Mouse (Mus musculus) erythroblast, adult 5-6 weeks (primary cell): ENCODE measurements around the gene Dnaaf5. TPM values are rescaled to one million over a fixed set of nuclear protein-coding genes. Genes with fewer than 3 reads are reported as not detected.

Source experiments
- ATAC-seq: replicated peaks from 2 replicates; pipeline ENCODE4 v1.8.0; 2016; ENCODE audit warnings: moderate number of reproducible peaks, mild to moderate bottlenecking, moderate TSS enrichment, inconsistent platforms; ENCODE audit not compliant: poor library complexity, low FRiP score, severe bottlenecking
- total RNA-seq, 2 experiments: library from RNA; stranded (forward) in 1 of 2; stranded (reverse) in 1 of 2; fragments of 150-400 nt in 1 of 2; fragments of 200-764, 138-1000 nt in 1 of 2; gene quantifications; 2 replicates each; pipeline versions ENCODE4 v1.2.3 to v1.2.4; 2015 to 2017; ENCODE audit warnings: low replicate concordance in 2 of 2

Dnaaf5 gene
- total RNA-seq, 2 experiments from 2014 or later: 1.5 to 2.8 TPM

DNA sequence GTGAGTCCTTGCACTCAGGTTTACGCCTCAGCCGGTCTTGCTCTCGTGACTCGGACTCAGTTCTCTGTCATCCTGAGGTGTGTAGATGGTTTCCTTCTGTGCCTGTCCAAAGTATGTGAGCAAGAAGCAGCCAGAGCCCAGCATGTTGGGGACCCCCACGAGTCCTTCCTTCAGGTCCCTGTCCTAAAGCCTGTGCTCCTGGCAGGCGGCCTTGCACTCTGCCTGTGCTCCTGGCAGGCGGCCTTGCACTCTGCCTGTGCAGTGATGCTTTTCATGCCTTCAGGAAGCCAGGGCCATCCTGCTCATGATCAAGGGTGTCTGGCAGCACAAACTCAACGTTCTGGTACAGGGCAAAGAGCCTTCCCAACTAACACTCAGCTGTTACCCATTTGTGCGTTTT lies 33.6 kb downstream of the Dnaaf5 start:
- no peak for ATAC-seq

DNA sequence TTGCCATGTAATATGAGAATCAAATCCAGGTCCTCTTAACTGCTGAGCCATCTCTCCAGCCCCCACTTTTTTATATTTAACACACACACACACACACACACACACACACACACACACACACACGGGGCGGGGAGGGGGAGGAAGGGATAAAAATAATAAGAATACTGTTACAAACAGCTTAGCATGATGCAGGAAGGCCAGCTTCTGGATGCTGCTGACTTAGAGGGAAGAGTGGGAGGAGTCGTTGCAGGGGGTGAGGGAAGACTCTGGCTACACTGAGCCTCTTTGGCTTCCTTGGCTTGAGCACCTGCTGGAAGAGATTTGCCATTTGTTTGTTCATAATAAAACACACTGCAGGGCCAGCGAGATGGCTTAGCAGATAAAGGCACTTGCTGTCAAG lies 34.9 kb downstream of the Dnaaf5 start:
- no peak for ATAC-seq

DNA sequence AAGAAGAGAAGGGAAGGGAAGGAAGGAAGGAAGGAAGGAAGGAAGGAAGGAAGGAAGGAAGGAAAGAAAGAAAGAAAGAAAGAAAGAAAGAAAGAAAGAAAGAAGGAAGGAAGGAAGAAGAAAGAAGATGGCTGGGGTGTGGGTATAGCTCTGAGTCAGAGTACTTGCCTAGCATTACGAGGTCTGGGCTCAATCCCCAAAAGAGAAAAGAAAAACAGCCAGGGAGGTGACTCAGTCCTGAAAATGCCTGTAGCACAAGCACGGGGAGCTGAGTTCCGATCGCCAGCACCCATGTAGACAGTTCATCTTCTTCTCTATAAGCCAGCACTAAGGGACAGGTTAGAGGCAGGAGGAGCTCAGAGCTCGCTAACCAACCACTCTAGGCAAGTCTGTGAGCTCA lies 39.7 kb downstream of the Dnaaf5 start:
- no peak for ATAC-seq

DNA sequence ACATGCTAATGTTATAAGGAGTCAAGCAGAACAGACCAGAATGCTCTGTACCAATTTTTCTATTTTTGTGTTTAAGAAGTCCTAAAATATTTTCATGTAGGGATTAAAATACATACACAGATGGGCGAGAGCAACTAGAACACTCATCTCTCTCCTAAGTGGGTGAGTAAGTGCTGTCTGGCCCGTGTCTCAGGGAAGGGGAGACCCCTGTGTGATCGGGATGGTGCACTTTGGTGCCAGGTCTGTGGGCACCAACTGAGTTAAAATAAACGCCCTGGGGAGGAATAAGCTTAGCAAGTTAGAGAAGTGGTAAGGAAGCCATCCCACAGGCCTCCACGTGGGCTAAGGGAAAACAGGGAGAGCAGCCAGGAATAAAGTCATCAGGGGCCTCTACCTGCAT lies 40.9 kb downstream of the Dnaaf5 start:
- ATAC-seq: no peak

DNA sequence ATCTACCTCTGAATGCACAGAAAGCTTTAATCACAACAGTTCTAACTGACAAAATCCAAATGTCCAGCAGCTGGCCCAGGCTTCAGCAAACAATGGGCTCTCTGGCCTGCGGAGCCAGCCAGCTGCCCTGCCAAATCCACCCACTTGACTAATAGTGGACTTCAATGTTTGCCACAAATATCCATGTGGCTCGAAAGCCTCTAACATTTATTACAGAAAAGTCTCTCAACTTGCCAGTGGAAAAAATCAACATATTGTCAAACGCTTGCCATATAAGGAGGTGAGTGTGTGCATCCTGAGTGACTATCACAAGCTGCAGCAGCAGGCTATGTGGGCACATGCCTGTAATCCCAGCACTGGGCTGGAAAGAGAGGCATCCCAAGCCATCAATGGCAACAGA lies 48.8 kb downstream of the Dnaaf5 start:
- no peak for ATAC-seq

DNA sequence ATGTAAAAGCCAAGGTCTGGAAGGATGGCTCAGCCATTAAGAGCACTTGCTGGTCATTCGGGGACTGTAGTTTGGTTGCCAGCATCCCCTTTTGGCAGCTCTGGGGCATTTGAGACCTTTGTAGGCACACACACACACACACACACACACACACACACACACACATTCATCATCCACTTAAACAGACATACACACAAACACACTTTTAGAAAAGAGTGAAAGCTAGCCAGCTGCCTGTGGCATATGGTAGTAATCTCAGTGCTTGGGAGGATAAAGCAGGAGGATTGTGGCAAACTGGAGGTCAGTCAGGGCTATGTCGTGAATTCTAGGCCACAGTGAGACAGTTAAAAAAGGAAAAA lies 49.6 kb downstream of the Dnaaf5 start:
- ATAC-seq: no peak

DNA sequence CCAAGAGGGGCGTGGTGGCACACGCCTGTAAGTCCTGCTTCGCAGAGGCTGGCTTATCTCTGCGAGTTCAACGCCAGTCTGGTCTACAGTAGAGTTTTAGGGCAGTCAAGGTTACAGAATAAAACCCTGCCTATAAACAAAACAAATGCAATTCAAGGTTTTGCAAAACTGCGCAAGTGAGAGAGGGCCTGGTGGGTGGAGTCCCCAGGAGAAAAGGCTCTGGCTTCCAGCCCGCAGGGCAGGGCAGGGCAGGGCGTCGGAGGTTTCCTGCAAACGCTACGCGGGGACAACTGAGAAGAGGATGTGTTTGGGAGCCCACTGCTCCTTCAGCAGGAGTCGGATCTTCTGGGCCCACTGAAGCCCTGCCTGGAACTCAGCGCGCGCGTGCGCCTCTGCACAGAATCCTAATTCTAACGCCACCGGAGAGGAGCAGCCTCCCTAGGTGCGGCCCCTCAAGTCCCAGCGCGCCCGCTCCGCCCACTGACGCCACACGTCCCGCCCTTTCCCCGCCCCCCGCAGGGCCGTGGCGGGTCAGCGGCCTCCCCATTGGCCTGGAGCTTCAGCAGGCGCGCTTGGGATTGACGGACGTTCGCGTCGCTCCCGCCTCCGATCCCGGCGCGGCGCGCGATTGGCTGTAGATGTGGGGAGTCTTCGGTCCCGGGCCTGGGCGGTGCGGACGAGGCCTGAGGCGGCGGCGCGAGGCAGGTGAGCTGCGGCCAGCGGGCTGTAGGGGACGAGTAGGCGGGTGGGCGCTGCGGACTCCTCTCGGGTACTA lies 50.2 kb downstream of the Dnaaf5 start, which contains the start of gene Sun1:
Gene Sun1, plus strand, starts transcription at position 643 of the 775 bp plus-strand sequence.
- peak; percentile 81 for ATAC-seq

DNA sequence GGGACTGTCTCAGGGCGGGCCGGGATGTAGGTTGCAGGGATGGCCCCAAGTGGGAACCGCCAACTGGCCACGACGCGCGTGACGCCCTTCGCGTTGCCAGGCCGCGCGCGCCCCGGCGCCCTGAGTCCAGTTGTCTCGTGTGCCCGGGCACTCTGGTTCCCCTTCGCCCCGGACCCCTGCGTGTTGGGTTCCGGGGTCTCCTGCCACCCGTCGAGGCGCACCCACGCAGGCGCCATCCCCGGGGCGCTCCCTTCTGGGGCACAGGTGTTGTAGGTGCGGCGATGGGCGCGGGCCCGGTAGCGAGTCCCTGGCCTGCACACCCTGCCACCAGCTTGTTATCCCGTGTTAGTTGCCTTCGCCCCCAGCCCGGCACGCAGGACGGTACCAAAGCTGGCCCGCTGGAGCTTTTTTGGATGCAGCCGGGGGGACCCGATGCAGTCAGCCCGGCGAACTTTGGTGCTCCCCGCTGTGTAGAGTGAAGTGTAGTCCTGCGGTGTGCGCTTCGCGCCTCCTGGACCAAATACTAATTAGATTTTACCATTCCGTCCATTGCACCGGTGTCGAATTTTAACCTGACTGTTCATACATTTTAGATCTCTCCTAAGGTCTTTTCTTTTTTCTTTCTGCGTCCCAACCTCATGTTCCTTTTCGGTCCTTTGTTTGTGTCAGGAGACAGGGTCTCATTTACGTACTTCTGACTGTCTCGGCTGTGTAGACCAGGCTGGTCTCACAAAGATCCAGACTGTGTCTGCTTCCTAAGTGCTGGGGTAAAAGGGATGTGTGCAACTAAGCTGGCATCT lies 50.9 kb downstream of the Dnaaf5 start:
- no peak for ATAC-seq

DNA sequence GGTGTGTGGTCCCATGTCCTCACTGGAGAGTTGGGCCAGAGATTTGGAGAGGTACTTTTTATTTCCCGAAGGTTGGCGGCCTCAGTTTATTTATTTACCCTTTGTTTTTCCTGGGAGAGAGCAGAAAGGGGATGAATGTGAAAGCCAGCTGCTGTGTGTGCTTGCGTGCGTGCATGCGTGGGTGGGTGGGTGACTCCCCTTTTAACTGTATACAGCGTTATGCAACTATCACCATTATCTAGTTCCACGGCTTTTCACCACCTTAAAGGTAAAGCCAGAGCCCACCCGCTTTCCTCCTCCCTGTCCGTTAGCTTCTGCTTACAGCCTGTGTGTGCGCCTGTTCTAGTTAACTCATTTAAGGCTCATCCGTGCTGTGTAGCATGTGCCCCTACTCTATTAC lies 52.1 kb downstream of the Dnaaf5 start:
- no peak for ATAC-seq

DNA sequence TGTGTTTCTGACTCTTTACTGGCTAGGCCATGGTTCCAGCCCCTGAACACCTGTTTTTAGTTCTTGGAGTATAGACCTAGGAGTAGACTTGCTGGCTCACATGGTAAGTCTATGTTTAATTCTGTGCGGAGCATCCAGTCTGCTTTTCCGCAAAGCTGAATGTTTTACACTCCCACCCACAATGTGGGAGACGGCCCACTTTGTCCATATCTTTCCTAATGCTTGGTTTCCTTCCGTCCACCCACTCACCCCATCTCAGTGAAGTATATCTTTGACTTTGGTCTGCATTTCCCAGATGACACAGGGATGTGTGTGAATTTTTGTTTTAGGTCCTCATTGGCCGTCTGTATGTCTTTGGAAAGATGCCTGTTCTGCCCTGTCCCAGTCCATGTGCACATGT lies 53.3 kb downstream of the Dnaaf5 start:
- no peak for ATAC-seq

DNA sequence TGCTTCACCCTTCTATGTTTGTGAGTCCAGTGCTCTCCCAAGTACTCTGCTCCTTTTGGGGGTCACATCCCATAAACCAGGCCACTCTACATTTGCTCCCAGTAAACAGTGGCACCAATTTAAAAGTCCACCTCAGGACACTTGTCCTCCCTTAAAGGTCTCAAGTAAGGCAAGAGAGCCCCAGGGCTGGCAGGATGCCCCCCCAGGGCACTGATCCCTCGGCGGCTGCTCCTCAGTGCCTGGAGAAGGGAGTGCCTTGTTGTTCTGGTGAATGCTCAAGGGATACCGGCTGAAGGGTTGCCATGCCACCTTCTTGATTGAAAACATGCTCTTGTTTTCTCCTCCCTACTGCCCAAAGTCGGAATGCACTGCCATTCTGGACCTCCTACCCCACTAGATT lies 56.1 kb downstream of the Dnaaf5 start:
- ATAC-seq: no peak

DNA sequence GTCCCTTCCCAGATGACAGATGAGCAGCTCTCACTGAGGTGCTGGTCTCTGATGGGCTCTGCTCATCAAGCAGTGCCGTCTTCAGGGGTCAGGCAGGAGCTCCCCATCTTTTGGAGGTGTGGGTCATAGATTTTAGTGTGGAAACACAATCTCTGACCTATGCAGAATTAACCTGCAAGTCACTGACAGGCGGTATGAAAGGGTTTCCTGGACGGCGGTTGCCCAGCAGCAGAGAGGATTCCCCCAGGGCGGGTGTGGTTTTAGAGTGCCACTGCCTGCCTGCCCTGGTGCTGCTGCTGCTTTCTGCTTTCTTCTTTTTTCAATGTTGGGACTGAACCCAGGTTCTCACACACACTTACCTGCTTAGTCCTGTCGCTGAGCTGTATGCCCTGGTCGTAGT lies 56.5 kb downstream of the Dnaaf5 start:
- peak; percentile 54; the same call in 1 of the 2 replicates for ATAC-seq

DNA sequence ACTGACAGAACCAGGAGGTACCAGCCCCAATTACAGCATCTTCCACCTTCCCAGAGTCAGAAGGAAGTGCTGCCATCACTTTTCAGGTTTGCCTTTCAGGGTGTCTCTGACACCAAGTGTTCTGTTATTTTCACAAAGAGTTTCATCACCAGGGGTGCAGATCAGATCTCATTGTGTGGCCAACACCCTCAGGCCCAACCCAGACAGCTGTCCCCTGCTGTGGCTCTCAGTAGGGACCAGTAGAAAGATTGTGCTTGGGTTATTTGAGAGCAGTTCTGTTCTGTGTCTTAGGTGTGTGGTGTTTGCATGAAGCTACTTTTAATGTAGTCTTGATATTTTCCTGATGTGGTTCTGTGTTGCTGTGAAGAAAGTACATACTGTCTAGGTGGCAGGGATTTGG lies 58.2 kb downstream of the Dnaaf5 start:
- no peak for ATAC-seq

DNA sequence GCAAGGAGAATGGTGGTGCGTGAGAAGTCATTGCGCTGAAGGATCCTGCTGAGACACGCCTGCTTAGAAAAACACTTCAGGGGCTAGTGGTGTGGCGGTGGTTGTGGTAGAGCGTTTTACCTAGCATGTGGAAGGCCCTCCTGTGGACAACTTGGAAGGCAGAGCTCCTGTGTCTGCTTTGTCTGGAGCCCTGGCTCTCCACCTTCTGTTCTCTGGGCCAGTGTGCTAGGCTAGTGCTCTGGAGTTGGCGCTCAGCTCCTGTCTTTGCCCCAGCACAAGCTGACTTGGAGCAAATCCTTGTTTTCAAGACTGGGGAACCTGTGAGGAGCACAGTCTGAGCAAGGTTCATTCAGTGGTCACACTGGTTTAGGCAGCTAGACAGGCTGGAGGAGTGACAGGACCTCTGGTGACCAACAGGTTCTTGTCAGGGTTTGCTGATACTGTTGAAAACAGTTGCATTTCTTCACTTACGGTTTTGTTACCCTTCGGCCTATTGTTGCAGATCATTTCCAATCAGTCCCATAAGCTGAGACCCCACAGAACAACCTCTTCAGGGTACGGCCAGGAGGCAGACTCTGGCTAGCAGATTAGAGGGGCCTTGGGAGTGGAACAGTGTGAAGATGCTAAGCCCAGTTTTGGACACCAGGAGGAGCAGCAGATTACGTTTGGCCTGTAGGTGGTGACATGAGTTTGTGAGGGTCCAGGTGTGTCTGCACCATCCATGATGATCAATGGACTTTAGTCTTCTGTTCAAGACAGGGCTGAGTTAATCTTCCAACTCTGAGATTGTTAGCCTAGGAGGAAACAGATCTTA lies 59.1 kb downstream of the Dnaaf5 start:
- 0 out of 2 replicates have a peak, but pooled peaks have one; percentile 48 for ATAC-seq

DNA sequence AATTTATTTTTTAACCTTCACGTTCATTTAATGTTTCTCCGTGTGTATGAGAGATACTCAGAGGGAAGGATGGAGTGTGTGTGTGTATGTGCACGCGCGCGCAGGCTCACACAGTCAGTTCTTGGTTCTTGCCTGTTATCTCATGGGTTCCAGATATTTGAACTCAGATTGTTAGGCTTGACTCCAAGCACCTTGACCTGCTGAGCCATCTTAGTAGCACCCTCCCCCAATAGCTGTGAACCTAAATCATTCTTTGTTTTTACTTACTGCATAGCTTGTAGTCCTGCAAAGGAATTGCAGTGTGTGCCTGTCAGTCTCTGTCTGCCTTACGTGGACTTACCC lies 59.6 kb downstream of the Dnaaf5 start:
- ATAC-seq: no peak

DNA sequence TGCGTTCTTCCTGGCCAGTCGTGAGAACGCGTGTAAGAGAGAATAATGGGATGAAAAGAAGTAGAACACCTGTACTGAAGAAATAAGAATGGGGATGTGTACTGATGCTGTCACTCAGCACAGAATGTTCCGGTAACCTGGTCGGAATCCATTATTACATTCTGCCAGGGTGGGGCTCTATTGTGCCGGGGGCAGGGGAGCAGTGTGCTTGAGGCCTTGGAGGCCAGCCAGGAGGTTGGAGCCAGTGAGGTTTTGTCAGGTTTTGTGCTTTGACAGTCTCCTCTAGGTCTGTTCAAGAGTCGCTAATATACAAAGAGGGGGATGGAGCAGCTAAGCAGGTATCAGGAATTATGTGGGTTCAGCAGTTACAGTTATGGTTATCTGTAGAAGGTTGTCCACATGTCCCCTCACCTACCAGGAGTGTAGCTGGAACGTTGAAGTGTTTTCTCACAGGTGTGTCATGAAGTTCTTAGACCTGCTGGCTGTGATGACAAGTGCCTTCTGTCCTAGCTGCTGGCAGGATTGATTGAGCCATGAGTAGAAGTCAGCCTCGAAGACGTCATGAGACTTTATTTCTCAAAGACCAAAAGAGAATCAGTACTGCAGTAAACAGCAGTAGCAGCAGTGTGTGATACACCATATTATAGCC lies 61.8 kb downstream of the Dnaaf5 start:
- no peak for ATAC-seq

DNA sequence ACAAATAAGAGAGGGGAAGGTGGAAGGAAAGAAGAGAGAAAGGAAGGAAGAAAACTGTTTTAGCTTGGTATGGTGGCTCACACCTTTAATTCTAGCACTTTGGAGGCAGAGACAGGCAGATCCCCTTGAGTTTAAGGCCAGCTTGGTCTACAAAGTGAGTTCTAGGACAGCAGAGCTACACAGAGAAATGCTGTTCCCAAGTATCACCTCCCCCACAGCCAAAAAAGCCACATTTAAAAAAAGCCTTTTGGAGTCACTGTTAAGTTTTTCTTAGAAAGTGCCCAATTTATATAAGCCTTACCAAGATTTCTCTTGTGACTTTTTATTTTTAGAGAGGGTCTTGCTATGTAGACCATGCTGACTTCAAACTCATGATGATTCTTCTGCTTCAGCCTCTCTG lies 64.3 kb downstream of the Dnaaf5 start:
- no peak for ATAC-seq

DNA sequence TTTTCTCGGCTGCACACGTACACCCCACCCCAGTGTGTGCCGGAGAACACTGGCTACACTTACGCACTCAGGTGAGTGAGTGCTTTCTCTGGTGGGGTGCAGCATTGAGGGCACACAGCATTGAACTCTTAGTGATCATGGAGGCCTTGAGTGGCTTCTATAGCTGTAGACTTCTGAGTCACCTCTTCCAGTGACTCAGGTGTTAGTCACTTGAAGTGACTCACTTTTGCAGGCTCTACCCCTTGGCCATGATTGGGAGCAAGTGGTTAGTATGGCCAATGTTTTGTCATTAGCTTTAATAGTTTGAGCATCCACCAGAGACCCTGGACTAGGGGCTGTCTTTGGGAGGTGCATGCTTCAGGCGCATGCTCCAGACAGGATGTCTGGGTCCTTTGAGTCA lies 65.2 kb downstream of the Dnaaf5 start:
- no peak for ATAC-seq

DNA sequence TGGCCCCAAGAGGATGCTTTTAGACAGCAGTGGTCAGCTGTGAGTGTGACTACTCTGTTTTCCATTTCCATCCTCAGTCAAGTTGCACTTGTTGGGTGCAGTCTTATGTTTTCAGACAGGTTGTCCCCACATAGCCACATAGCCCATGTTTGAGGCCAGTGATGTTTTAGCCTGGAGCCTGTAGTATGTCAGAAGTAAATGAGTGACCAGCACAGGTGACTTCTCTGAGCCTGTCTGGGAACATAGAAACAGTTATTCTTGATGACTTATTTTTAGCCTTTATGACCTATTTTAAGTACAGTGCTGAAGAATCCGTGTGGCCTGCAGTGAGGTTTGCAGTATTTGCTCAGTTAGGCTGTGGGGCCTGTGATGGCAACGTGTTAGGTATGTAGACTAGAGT lies 66.1 kb downstream of the Dnaaf5 start:
- ATAC-seq: 0 out of 2 replicates have a peak, but pooled peaks have one; percentile 48

DNA sequence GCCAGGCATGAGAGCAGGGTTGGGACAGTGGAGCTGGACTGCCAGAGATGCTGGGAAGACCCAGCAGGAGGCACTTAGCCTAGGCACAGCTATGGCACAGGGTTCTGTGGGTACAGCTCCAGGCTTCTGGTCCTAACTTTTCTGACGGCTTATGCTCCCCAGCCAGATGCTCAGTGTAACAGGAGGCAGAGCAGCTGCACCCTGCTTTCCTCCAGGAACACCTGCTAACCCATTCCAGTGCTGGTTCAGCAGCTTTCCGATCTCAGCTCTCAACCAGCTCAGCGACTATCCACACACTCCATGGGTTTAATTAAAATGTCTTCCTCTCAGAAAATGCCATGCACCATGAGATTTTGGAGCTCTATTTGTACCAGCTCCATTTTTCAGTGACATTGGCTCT lies 66.8 kb downstream of the Dnaaf5 start:
- ATAC-seq: no peak
